Mouse (Mus musculus) bone marrow, adult 2 months (tissue): ENCODE data around the gene Smoc1.

Experiments used
- CTCF ChIP-seq: fragments of 200-500 bp; IDR thresholded peaks from 2 replicates; pipeline ENCODE4 v1.5.1; 2011; ENCODE audit warnings: low read length, control low read depth; ENCODE audit not compliant: control insufficient read depth, insufficient read depth
- POLR2A ChIP-seq: fragments of 200-500 bp; IDR thresholded peaks from 2 replicates; pipeline ENCODE4 v1.6.1; 2011; ENCODE audit warnings: low read depth, mild to moderate bottlenecking, control low read depth, low read length, borderline replicate concordance; ENCODE audit not compliant: control insufficient read depth

GRCm38 (mm10) chr12:81223276-81223675 lies 196.7 kb downstream of the Smoc1 start:
- no peak for TF ChIP-seq CTCF
- no peak for TF ChIP-seq POLR2A
